Mouse (Mus musculus) thymus, adult 18-20 months (tissue): Measurements from ENCODE around the gene Tspan12.
"Not testable (repeated sequence)": the region's sequence is repeated elsewhere in the genome, so short reads cannot be mapped to it uniquely, and the experiment has no call there.

Experiments
- DNase-seq, 2 experiments: peaks; one replicate each; pipeline ENCODE4 v3.0.0; 2022; ENCODE audit warnings: mixed read lengths in 2 of 2

The Tspan12 gene

DNA sequence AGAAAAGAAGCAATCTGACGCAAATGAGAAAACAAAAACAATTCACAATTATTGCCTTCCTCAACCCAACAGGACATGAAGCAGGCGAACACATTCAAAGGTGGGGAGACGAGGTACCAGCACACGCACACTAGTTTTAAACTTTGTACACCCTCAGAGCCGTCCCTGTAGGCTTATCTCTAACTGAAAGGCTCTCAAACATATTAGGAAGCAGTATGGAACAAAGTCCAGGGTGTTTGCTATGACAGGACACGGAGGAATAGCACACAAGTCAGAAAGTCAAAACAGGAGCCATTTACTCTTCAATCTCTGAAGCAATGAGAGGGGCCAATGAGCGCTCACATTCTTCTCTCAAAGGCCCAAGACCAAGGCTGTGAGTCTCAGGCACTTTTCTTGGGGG is 24.3 kb downstream of the Tspan12 start:
- DNase-seq, result no peak

DNA sequence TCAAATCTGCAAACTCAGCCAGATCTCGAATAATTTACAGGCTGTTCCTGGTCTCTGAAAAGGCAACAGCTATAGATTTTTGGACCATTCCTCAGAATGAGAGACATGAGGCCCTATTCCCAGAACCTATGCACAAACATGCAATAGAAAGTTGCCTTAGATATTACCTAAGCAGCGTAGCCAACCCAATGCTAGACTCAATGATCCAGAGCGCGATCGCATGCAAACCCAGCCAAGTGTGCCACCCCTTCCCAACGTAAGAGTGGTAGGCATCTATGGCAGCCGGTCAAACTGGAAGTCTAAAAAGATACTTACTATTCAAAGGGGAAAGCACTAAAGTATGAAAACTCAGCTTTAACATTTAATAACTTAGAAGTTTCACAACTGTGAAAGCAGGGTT is 28.6 kb downstream of the Tspan12 start:
- DNase-seq, result no peak

DNA sequence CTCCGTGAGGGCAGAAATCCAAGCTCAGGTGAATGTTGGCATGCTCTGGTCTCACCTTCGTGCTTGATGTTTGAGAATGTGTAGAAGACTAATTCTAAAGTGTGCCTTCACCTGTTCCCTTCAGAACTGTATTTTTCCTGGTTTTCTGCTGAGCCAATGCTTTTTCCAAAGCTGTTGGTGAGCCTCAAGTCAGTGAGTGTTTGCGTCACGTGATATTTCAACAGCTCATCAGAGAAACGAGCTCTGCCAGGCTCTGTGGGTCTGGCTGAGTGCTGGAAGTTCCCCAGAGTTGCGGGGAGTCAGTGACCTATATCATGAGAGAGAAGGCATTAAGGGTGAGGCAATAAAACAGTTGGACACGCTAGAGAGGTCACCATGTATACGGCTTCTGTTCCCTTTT is 29.0 kb downstream of the Tspan12 start:
- no peak for DNase-seq

DNA sequence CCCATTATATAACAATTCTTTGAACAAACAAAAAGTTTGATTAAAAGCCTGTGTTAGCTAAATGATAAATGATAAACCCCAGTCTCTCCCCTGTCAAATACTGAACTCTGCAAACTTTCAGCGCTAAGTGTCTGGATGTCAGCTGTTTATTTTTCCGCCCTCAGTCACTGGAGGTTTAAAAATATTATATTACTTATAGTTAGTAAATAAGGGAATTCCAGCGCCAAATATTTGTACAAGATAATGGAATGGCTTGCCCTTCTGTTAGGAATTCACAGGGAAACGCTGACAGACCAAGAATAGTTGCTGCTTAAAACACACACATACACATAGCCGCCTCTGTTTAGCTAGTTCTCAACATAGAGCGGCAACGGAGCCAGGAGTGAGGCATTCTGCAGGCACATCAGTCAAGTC is 29.6 kb downstream of the Tspan12 start:
- no peak for DNase-seq

DNA sequence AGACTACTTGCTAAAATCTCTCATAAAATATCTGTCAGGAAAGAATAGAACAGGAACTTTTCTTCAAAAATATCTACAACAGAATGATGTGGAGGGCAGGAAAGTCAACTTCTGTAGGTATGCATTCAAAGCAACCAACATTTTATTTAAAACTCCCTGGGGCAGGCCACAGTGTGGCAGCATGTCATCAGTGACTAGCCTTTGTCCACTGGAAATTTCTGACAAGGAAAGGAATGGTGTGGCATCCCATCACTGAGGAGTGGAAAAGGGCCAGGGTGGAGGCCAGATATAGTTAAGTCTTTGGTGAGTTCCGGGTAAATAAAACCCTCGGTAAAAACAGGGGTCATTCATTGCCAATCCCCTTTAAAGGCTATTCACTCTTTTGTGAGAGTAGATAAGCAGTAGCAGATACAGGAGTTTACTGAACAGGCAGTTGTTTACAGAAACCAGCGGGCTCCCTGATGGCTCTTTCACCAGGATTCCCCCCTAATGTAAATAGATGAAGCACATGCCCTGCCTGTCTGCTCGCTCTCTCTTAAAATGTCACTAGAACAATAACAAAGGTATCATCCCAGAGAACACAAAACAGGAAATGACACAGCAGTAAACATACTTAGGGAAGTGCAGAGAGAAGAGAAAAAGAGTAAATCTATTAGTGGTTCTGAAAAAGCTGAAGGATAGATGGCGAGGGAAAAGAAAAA is 34.1 kb downstream of the Tspan12 start:
- DNase-seq, result no peak

DNA sequence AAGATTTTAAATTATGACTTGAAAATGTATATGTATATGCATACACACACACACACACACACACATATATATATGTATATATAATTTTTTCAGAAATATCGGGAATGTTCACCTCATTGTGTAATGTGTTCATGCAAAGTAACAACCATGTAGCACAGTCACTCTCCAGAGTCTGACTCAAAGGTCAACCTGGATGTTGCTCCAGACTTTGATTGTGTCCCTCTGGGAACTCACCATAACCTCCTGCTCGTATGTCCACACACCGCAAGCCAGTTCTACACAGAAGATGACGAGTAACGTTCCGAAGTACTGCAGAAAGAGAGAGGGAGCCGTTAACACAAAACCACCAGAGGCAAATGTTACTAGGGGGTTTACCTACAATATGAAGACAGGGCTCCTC is 46.3 kb downstream of the Tspan12 start:
- DNase-seq, result no peak

DNA sequence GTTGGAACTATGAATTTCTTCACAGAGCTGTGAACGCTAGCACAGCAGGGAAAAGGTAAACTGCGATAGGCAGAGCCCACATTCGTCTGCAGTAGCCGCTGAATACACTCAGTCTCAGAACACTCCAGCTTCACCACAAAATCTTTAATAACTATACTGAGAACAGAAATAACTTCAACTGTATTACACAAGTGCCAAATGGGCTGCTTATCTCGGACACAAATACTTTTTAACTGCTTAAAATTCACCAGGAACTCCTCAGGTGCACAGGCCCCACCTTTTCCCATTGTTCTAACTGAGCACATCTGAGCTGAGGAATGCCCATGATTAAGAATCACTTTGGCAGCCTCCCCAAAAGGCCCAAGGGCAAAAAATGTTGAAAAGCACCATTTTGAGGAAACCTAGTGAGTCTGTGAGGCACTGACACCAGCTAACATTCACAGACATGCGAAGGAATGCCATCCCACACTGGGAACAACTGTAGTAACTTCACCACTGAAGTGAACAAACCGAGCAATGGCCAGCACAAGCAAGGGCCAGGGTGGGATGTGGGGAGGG is 47.2 kb downstream of the Tspan12 start:
- no peak for DNase-seq

DNA sequence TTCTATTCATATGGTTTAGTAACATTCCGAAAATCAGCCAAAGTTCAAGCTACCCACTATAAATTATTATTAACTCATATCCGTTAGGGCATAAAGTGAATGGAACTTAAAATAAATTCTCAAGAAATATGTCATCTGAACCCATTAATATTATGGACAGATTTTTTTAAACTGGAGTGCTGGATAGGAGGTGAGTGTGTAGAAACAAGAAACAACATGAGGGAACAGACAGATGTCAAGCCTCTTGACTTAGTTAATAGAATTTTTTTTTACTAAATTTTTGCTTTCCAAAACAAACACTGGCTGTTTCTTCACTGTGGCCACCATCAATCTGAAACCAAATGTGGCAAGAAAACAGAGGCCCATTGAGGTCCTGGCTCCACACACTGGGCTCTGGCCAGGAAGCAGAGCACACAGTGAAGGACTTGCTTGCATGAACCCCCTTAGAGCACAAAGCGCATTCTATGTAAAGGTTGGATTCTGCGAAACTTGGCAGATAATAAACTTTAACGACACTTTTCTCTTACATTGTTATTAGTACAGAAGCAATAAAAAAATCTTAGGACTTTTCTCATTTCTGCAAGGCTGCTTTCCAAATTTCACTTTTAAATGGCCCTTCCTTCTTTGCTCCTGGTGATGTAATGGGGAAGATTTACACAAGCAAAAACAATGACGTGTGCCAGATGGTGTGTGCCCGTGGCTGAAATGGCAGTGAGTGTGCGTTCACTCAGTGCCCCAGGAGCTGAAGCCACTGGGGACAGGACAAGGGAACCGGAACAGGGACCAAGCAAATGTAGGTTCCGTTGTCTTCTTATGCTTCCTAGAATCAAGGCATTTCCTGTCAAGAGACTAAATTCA is 48.6 kb downstream of the Tspan12 start:
- no peak for DNase-seq

DNA sequence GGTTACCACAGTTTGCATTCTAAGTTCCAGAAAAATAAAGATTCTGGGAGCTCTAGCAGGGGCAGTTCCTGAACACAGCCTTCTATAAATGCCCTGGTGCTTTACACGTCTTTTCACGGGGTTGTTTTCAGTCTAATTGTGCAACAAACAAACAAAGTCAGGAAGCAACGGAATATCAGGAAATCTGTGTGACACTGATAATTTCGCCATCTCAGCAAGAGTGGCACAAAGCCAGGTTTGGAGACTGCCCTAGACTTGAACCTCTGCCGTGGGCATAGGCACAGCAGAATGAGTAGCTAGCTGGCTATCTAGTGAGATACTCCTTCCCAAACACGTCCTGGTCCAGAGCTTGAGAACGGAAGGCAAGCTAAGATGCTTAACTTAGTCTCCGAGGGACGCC is 53.7 kb downstream of the Tspan12 start:
- no peak for DNase-seq

DNA sequence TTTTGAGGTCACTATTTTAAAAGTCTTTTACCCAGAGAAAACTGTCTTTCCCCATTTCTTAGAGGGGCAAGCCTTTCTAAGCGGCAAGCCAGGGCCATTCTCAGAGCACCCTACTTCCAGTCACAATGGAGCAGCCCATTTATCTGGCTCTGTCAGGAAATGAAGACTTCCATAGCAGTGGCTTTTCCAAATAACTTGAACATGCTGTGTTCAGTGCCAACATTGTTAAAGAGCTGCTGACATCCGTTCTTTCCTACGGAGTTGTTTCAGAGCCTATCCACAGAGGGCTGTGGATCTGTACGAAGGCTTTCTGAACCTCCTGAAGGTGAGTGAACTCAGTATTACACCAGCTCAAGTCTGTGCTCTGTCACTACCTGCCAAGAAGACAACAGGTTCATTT is 55.2 kb downstream of the Tspan12 start:
- no peak for DNase-seq

DNA sequence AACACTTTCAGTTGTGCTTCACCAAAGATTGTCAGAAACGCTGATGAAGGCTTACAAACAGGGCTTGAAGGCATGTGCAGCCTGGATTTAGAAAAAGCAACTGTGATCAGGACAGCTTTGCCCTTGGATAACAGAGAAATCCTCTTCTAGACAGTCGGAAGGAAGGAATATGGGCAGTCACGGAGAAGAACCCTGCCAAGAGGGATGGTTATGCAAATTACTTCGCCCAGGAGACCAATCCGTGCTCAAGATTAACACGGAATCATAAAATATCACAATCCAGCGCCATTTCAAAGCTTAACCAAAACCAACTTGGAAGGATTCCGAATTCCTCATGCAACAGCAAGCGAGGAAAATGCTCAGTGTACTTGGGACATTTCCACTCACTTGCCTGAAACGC is 55.9 kb downstream of the Tspan12 start:
- DNase-seq, result no peak

DNA sequence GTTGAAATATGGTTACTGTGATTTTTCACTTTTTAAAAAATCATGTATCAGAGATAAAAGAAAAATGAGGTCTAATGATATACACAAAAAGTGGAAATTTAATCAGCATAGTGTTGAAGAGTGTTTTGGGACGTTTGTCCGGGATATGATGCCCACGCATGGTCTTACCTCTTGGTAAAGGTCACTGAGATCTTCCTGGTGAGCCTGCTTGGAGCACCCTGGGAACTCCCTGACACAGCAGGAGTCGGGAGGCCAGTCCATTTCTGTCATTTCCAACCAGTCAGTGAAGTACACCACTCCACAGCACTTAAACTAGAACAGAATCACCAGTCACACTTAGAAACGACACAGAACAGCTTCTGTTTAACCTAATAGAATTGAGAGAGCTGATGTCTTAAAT is 56.9 kb downstream of the Tspan12 start:
- no peak for DNase-seq

DNA sequence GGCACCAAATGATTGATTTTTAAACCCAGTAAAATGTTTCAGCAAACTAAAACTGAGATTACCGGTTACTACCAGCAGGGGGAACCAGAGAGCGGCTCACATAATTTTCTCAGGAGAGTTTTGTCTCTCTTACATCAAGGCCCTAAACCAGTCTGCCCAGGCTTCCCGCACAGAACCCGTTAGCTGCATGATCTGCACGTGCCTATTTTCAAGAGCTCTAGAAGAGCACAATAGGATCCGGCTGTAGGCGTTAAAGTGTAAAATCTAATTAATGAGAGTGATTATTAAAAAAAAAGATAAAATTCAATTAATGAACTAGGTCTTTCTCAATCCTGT is 57.3 kb downstream of the Tspan12 start:
- no peak for DNase-seq

DNA sequence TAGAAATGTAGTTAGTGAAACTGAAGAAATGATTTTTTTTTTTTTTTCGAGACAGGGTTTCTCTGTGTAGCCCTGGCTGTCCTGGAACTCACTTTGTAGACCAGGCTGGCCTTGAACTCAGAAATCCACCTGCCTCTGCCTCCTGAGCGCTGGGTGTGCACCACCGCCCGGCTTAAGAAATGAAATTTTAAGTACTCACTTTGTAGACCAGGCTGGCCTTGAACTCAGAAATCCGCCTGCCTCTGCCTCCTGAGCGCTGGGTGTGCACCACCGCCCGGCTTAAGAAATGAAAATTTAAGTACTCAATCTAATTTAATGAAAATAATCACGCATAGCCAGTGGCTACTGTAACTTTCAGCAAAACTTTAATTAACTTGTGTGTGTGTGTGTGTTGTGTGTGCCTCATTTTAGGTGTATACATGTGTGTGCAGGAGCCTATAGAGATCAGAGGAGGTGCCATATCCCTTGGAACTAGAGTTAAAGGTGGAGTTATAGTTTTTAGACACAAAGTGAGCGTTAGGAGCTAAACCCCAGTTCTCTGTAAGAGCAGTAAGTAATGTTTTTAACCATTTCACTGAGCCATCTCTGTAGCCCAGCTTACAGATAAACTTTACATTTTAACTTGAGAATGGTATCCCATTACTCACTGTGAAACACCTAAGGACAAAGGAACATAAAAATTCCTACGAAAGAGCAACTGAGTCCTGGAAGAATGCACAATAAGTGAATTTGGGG is 57.8 kb downstream of the Tspan12 start:
- DNase-seq, result no peak

DNA sequence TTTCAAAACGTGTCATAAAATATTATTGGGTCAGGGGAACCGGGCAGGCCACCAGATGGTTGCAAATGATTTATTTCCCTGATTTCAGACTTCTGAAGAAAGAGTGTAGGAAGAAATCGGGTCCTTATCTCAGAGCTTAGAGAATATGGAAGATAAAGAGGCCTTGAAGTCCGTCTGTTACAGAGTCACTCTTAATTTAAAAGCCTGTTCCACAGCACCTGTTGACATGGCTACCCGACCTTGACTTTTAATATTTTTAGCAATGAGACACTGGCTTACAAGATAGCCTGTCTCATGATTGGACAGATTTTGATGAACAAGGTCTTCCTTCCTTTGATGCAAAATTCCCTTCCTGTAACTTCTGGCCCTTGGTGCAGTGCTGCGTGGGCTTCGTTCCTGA is 61.0 kb downstream of the Tspan12 start:
- no peak for DNase-seq

DNA sequence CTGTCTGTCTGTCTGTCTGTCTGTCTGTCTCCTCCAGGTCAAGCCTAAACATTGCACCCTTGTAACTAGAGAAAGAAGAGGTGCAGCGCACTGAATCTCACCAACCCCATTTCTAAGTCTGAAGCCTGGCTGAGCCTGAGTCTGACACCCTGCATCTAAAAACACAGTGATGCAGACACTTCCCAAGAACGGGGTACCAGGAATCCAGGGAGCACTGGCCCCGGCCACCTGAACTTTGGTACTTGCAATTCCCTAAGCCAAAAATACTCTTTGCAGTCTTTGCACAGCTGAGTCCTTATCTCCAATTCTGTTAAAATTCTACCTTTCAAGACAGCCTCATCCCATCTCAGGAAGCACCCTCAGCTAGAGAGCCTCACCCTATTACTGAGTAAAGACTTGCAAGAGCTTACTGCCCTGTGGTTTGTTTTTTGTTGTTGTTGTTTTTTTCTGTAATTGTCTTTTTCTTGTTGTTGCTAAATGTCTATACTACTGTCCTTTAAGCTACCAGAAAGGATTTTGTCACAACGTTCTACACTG is 61.7 kb downstream of the Tspan12 start:
- no peak for DNase-seq

DNA sequence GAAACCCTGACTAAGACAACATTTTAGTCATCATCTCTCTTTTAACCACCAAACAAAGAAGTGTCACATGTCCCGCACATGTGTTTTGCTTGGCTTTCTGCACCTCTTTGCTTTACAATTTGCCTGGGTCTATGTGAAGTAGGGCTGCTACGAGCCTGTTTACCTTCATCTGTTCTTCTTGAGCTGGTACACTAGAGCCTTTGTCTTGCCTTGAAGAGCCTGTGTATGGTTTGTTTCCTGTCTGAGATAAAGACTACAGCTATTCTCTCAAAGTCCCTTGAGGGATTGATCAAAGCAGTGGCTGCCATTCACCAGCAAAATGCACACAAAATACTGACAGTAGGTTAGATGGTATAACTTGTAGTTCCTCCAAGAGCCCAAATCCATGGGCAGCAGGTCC is 62.3 kb downstream of the Tspan12 start:
- DNase-seq, result no peak

DNA sequence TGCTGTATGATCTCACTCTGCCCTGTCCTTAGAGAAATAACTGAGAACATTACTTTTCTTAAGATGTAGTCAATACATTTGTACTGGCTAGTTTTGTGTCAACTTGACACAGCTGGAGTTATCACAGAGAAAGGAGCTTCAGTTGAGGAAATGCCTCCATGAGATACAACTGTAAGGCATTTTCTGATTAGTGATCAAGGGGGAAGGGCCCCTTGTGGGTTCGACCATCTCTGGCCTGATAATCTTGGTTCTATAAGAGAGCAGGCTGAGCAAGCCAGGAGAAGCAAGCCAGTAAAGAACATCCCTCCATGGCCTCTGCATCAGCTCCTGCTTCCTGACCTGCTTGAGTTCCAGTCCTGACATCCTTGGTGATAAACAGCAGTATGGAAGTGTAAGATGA is 62.7 kb downstream of the Tspan12 start:
- not testable (repeated sequence) for DNase-seq

DNA sequence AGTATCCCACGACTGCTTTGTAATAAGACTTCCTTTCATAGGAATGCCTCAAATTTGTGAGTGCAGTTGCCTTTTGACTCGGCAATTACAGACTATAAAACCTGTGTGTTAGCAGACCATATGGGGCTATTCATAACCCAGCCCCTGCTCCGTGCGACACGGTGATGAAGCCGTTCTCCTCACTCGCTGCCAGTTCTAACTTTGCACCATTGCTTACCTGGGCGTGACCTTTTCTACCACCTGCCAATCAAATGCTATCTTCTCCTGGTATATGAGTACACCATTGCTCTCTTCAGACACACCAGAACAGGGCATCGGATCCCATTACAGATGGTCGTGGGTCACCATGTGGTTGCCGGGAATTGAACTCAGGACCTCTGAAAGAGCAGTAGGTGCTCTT is 64.6 kb downstream of the Tspan12 start:
- no peak for DNase-seq

DNA sequence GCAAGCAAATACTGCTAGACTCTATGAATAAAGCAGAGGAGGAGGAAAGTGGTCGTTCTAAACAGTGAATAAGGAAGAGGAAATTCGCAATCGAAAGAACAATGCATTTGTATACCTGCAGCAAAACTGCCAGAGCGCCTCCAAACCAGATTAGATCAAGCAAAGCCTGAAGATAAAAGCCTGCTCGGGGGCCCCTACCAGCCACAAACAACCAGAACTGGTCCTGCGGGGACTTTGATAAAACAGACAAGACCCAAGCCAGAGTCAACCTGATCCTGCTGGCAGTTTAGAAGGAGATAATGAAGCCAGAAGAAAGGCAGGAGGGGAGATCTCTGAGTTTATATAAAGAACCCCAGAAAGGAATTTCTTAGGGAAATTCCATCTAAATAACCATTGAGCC is 65.0 kb downstream of the Tspan12 start:
- DNase-seq, result no peak

DNA sequence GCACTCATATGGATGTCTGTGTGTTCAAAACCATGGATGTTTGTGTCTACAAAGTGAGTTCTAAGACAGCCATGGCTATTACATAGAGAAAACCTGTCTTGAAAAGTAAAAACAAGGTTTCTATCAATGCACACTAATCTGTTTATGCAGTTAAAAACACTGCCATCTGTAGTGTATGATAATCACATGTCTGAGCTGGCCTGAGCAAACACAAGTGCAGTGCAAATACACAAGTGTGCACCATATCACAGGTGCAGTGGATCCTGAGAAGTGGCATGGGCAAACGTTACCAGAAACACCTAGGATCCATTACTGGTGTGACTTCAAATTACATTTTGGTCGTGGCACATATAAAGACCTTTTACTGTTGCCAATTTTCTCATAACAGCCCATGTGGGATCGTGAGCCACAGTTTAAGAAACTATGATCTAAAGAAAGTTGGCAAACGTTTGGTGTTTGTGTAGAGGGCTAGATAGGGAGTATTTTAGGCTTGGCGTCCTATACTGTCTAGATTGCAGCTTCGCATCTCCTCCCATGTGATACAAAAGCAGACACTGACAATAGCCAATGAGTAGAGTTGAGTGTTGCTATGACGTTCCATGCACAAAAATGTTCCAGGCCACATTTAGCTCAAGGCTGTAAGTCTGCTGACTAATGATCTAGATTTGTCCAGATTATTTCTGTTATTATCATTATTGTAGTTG is 78.0 kb downstream of the Tspan12 start:
- DNase-seq, result no peak

DNA sequence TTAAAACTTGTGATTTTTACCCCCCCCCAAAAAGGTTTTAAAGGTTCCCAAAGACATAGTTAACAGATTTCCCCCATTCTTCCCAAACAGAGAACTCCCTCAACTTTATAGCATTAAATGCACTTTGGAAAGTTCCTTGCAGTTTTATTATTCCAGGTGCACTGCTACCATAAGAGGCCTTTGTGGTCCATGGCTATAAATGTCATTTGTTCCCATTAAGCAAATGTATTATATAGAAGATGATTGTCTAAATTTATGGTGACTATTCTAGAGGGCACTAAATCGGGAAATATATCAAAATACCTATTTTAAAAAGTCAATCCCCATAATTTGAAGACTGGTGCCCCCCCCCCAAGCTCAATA is 82.9 kb downstream of the Tspan12 start:
- DNase-seq, result no peak
